Mouse (Mus musculus): ENCODE measurements at regions not wholly inside any gene's neighbourhood (a gene's known extent, or its start where the extent isn't known, plus 50 kb on each side); places are given as distances from the start of the nearest gene placed in this dataset.

GRCm38 (mm10) chr1:92273760-92274159 is 78.3 kb upstream of the Hdac4 start:
- H3K9ac ChIP-seq (ENCODE audit: low read depth, low read length) = no peak overlapping the region
- no peaks in the 10 kb centered on the region for H3K27me3 ChIP-seq (replicated peaks; ENCODE audit: control insufficient read depth, insufficient read depth, low read length)
- WGBS = 66% methylated on average over 2 of the region's 2 CpGs
- no peaks in the 10 kb centered on the region for H3K9me3 ChIP-seq (ENCODE audit: control insufficient read depth, low read length)
- no peak overlapping the region for H3K27ac ChIP-seq (ENCODE audit: low read length)
- no peak overlapping the region for H3K4me2 ChIP-seq (ENCODE audit: low read depth, low read length)
- H3K4me3 ChIP-seq (ENCODE audit: low read length) = no peak overlapping the region
- ATAC-seq = no peak
- no peaks in the 10 kb centered on the region for H3K36me3 ChIP-seq (ENCODE audit: control insufficient read depth, insufficient read depth, low read length)
- H3K4me1 ChIP-seq (ENCODE audit: control insufficient read depth, insufficient read depth, low read length) = no peaks in the 10 kb centered on the region

- H3K4me2 ChIP-seq (ENCODE audit: low read depth, low read length) = no peak overlapping the region
- H3K4me3 ChIP-seq (ENCODE audit: low read length) = no peak overlapping the region
- no peak overlapping the region for H3K27ac ChIP-seq (ENCODE audit: low read length)
- no peak overlapping the region for H3K9ac ChIP-seq (ENCODE audit: low read depth, low read length)
- no peaks in the 10 kb centered on the region for H3K27me3 ChIP-seq (replicated peaks; ENCODE audit: control insufficient read depth, insufficient read depth, low read length)
- ATAC-seq = no peak
- H3K9me3 ChIP-seq (ENCODE audit: control insufficient read depth, low read length) = no peaks in the 10 kb centered on the region
- WGBS = 43% methylated on average over 9 of the region's 9 CpGs
- H3K4me1 ChIP-seq (ENCODE audit: control insufficient read depth, insufficient read depth, low read length) = no peaks in the 10 kb centered on the region
- H3K36me3 ChIP-seq (ENCODE audit: control insufficient read depth, insufficient read depth, low read length) = no peaks in the 10 kb centered on the region
These were observed 76.3 kb upstream of the Hdac4 start for GRCm38 (mm10) chr1:92271676-92272291.

GRCm38 (mm10) chr1:92270486-92271058 is 75.1 kb upstream of the Hdac4 start:
- H3K4me3 ChIP-seq (ENCODE audit: low read length) = no peak overlapping the region
- ATAC-seq = no peak
- H3K9ac ChIP-seq (ENCODE audit: low read depth, low read length) = no peak overlapping the region
- H3K4me2 ChIP-seq (ENCODE audit: low read depth, low read length) = no peak overlapping the region
- H3K9me3 ChIP-seq (ENCODE audit: control insufficient read depth, low read length) = no peaks in the 10 kb centered on the region
- 41% methylated on average over 6 of the region's 6 CpGs for WGBS
- H3K27me3 ChIP-seq (replicated peaks; ENCODE audit: control insufficient read depth, insufficient read depth, low read length) = no peaks in the 10 kb centered on the region
- H3K4me1 ChIP-seq (ENCODE audit: control insufficient read depth, insufficient read depth, low read length) = no peaks in the 10 kb centered on the region
- no peaks in the 10 kb centered on the region for H3K36me3 ChIP-seq (ENCODE audit: control insufficient read depth, insufficient read depth, low read length)
- no peak overlapping the region for H3K27ac ChIP-seq (ENCODE audit: low read length)

GRCm38 (mm10) chr1:92269464-92269863 is 74.0 kb upstream of the Hdac4 start:
- Histone ChIP-seq H3K4me1 (ENCODE audit: control insufficient read depth, insufficient read depth, low read length) (no peaks in the 10 kb centered on the region), H3K9me3 (ENCODE audit: control insufficient read depth, low read length) (no peaks in the 10 kb centered on the region), H3K4me3 (ENCODE audit: low read length) (no peak overlapping the region), H3K4me2 (ENCODE audit: low read depth, low read length) (no peak overlapping the region), H3K36me3 (ENCODE audit: control insufficient read depth, insufficient read depth, low read length) (no peaks in the 10 kb centered on the region), H3K27me3 (replicated peaks; ENCODE audit: control insufficient read depth, insufficient read depth, low read length) (no peaks in the 10 kb centered on the region), H3K27ac (ENCODE audit: low read length) (no peak overlapping the region), H3K9ac (ENCODE audit: low read depth, low read length) (no peak overlapping the region)
- WGBS = 70% methylated on average over 10 of the region's 10 CpGs
- ATAC-seq = no peak

- H3K4me1 ChIP-seq (ENCODE audit: control insufficient read depth, insufficient read depth, low read length) = no peaks in the 10 kb centered on the region
- no peaks in the 10 kb centered on the region for H3K36me3 ChIP-seq (ENCODE audit: control insufficient read depth, insufficient read depth, low read length)
- no peak overlapping the region for H3K4me2 ChIP-seq (ENCODE audit: low read depth, low read length)
- WGBS = 80% methylated on average over 4 of the region's 4 CpGs
- H3K9me3 ChIP-seq (ENCODE audit: control insufficient read depth, low read length) = no peaks in the 10 kb centered on the region
- no peak overlapping the region for H3K27ac ChIP-seq (ENCODE audit: low read length)
- H3K4me3 ChIP-seq (ENCODE audit: low read length) = no peak overlapping the region
- ATAC-seq = no peak
- no peak overlapping the region for H3K9ac ChIP-seq (ENCODE audit: low read depth, low read length)
- H3K27me3 ChIP-seq (replicated peaks; ENCODE audit: control insufficient read depth, insufficient read depth, low read length) = no peaks in the 10 kb centered on the region
These were observed 69.4 kb upstream of the Hdac4 start for GRCm38 (mm10) chr1:92264941-92265340.

GRCm38 (mm10) chr1:92259715-92260392 is 64.4 kb upstream of the Hdac4 start:
- no peaks in the 10 kb centered on the region for H3K36me3 ChIP-seq (ENCODE audit: control insufficient read depth, insufficient read depth, low read length)
- no peak overlapping the region for H3K27ac ChIP-seq (ENCODE audit: low read length)
- H3K9ac ChIP-seq (ENCODE audit: low read depth, low read length) = no peak overlapping the region
- H3K4me3 ChIP-seq (ENCODE audit: low read length) = no peak overlapping the region
- H3K4me2 ChIP-seq (ENCODE audit: low read depth, low read length) = no peak overlapping the region
- H3K9me3 ChIP-seq (ENCODE audit: control insufficient read depth, low read length) = no peaks in the 10 kb centered on the region
- no peak for ATAC-seq
- H3K27me3 ChIP-seq (replicated peaks; ENCODE audit: control insufficient read depth, insufficient read depth, low read length) = no peaks in the 10 kb centered on the region
- 47% methylated on average over 23 of the region's 23 CpGs for WGBS
- no peaks in the 10 kb centered on the region for H3K4me1 ChIP-seq (ENCODE audit: control insufficient read depth, insufficient read depth, low read length)

GRCm38 (mm10) chr1:92258026-92258425 is 62.5 kb upstream of the Hdac4 start:
- ATAC-seq = no peak
- Histone ChIP-seq H3K36me3 (ENCODE audit: control insufficient read depth, insufficient read depth, low read length) (no peaks in the 10 kb centered on the region), H3K4me1 (ENCODE audit: control insufficient read depth, insufficient read depth, low read length) (no peaks in the 10 kb centered on the region), H3K27ac (ENCODE audit: low read length) (no peak overlapping the region), H3K4me2 (ENCODE audit: low read depth, low read length) (no peak overlapping the region), H3K9me3 (ENCODE audit: control insufficient read depth, low read length) (no peaks in the 10 kb centered on the region), H3K27me3 (replicated peaks; ENCODE audit: control insufficient read depth, insufficient read depth, low read length) (no peaks in the 10 kb centered on the region), H3K9ac (ENCODE audit: low read depth, low read length) (no peak overlapping the region), H3K4me3 (ENCODE audit: low read length) (no peak overlapping the region)

GRCm38 (mm10) chr1:92253086-92253485 is 57.6 kb upstream of the Hdac4 start:
- H3K36me3 ChIP-seq (ENCODE audit: control insufficient read depth, insufficient read depth, low read length) = no peaks in the 10 kb centered on the region
- no peak overlapping the region for H3K9ac ChIP-seq (ENCODE audit: low read depth, low read length)
- ATAC-seq = no peak
- no peak overlapping the region for H3K4me3 ChIP-seq (ENCODE audit: low read length)
- H3K27ac ChIP-seq (ENCODE audit: low read length) = no peak overlapping the region
- no peak overlapping the region for H3K4me2 ChIP-seq (ENCODE audit: low read depth, low read length)
- 80% methylated on average over 8 of the region's 8 CpGs for WGBS
- H3K4me1 ChIP-seq (ENCODE audit: control insufficient read depth, insufficient read depth, low read length) = no peaks in the 10 kb centered on the region
- no peaks in the 10 kb centered on the region for H3K27me3 ChIP-seq (replicated peaks; ENCODE audit: control insufficient read depth, insufficient read depth, low read length)
- no peaks in the 10 kb centered on the region for H3K9me3 ChIP-seq (ENCODE audit: control insufficient read depth, low read length)

GRCm38 (mm10) chr1:92250594-92251463 is 55.3 kb upstream of the Hdac4 start:
- Histone ChIP-seq H3K36me3 (ENCODE audit: control insufficient read depth, insufficient read depth, low read length) (no peaks in the 10 kb centered on the region), H3K9me3 (ENCODE audit: control insufficient read depth, low read length) (no peaks in the 10 kb centered on the region), H3K4me1 (ENCODE audit: control insufficient read depth, insufficient read depth, low read length) (no peaks in the 10 kb centered on the region), H3K4me2 (ENCODE audit: low read depth, low read length) (no peak overlapping the region), H3K27ac (ENCODE audit: low read length) (no peak overlapping the region), H3K4me3 (ENCODE audit: low read length) (no peak overlapping the region), H3K9ac (ENCODE audit: low read depth, low read length) (no peak overlapping the region), H3K27me3 (replicated peaks; ENCODE audit: control insufficient read depth, insufficient read depth, low read length) (no peaks in the 10 kb centered on the region)
- ATAC-seq = no peak
- 72% methylated on average over 10 of the region's 10 CpGs for WGBS
